Mouse (Mus musculus) kidney, adult 2 months (tissue): ENCODE results near the gene Trappc6b. TPM values are rescaled to one million over a fixed set of nuclear protein-coding genes. Genes with fewer than 3 reads are reported as not detected.

ENCODE experiments used
- DNase-seq: peaks from one replicate; pipeline ENCODE4 v3.0.0; 2021
- H3K27ac ChIP-seq: fragments of 200-500 bp; 2 replicates; pipeline ENCODE4 v1.5.1; 2012; ENCODE audit warnings: low read depth, low read length, control low read depth, inconsistent platforms; ENCODE audit not compliant: insufficient read depth
- H3K27me3 ChIP-seq: fragments of 200-500 bp; replicated peaks from 2 replicates; pipeline ENCODE4 v1.6.1; 2012; ENCODE audit warnings: mild to moderate bottlenecking, moderate library complexity, low read length, inconsistent platforms; ENCODE audit not compliant: control insufficient read depth, insufficient read depth
- H3K36me3 ChIP-seq: fragments of 200-500 bp; 2 replicates; pipeline ENCODE4 v1.6.1; 2012; ENCODE audit warnings: mild to moderate bottlenecking, moderate library complexity, low read length, inconsistent platforms; ENCODE audit not compliant: control insufficient read depth, insufficient read depth
- H3K4me1 ChIP-seq: fragments of 200-500 bp; 2 replicates; pipeline ENCODE4 v1.6.1; 2011; ENCODE audit warnings: low read length; ENCODE audit not compliant: control insufficient read depth, insufficient read depth
- H3K4me3 ChIP-seq: fragments of 200-500 bp; 2 replicates; pipeline ENCODE4 v1.5.1; 2011; ENCODE audit warnings: mild to moderate bottlenecking, low read depth, low read length, control low read depth; ENCODE audit not compliant: insufficient read depth
- CTCF ChIP-seq: fragments of 200-500 bp; conservative IDR thresholded peaks from 2 replicates; pipeline ENCODE4 v1.5.1; 2011; ENCODE audit warnings: low read depth, mild to moderate bottlenecking, control low read depth, low read length, moderate library complexity, mixed read lengths; ENCODE audit not compliant: insufficient read depth, insufficient read length
- POLR2A ChIP-seq: fragments of 200-500 bp; IDR thresholded peaks from one replicate; pipeline ENCODE4 v1.6.1; 2011; ENCODE audit warnings: low read depth, low read length, control low read depth
- WGBS: fragments of 180-500 bp; shearing (Covaris S2); methylation state at CpG from one replicate; pipeline ENCODE4 v1.1.7; 2018; 5-methylcytosine and 5-hydroxymethylcytosine counted together
- polyA plus RNA-seq: library from polyadenylated mRNA; depleted of rRNA; stranded (reverse); fragments of >200 nt; gene quantifications from 2 replicates; pipeline ENCODE4 v1.2.3, GENCODE M21; 2012; rRNA removed

Trappc6b gene
- polyA plus RNA-seq, 1 experiment = 87.3 TPM

- 1% methylated on average over 25 of the region's 25 CpGs for WGBS
- no peaks in the 10 kb centered on the region for H3K36me3 ChIP-seq
- DNase-seq = no peak
- peak overlapping the region; percentile 99 for H3K4me3 ChIP-seq
- TF ChIP-seq CTCF (no peak), POLR2A (no peak)
- no peaks in the 10 kb centered on the region for H3K4me1 ChIP-seq
- no peaks in the 10 kb centered on the region for H3K27me3 ChIP-seq
- peak overlapping the region; percentile 92 for H3K27ac ChIP-seq
Observed at GRCm38 (mm10) chr12:59011275-59011843, 49.9 kb downstream of the Trappc6b start.

GRCm38 (mm10) chr12:59010482-59010881 is 50.8 kb downstream of the Trappc6b start:
- no peak for DNase-seq
- Histone ChIP-seq H3K27me3 (no peaks in the 10 kb centered on the region), H3K36me3 (no peaks in the 10 kb centered on the region; the same call in 1 of the 2 replicates), H3K4me1 (no peaks in the 10 kb centered on the region), H3K27ac (no peak overlapping the region), H3K4me3 (no peak overlapping the region)
- TF ChIP-seq POLR2A (no peak), CTCF (0 out of 2 replicates have a peak, but pooled peaks have one; percentile 8)
- WGBS = 27% methylated on average over 2 of the region's 2 CpGs

Other genes starting within 250 kb of the Trappc6b start
- 13.0 and 13.2 TPM in 2 replicates for gene Sec23a, start 49.5 kb downstream of the Trappc6b start, polyA plus RNA-seq
- gene Gemin2, start 48.1 kb downstream of the Trappc6b start, polyA plus RNA-seq = 2.3 and 2.9 TPM in 2 replicates
- 8.2 and 10.4 TPM in 2 replicates for gene Pnn, start 5.4 kb upstream of the Trappc6b start, polyA plus RNA-seq
- gene Mia2, start 34.3 kb upstream of the Trappc6b start, polyA plus RNA-seq = 95.3 and 102 TPM in 2 replicates
- gene Fbxo33, start 158.3 kb upstream of the Trappc6b start, polyA plus RNA-seq = 9.2 and 9.8 TPM in 2 replicates